Mouse (Mus musculus) MEL (cell line): ENCODE measurements around the gene Srgap3. TPM values are rescaled to one million over a fixed set of nuclear protein-coding genes. Genes with fewer than 3 reads are reported as not detected.

ENCODE experiments used
- DNase-seq: peaks from one replicate; pipeline ENCODE4 v3.0.0; 2011; ENCODE audit warnings: low read depth, low spot score
- H3K27ac ChIP-seq: 2 replicates; pipeline ENCODE4 v1.5.1; 2012; ENCODE audit warnings: low read depth, mild to moderate bottlenecking, control low read depth, low read length, moderate library complexity; ENCODE audit not compliant: control insufficient read depth
- H3K27me3 ChIP-seq, 2 experiments: fragments of 150-350 bp in 1 of 2; sonication (generic) in 1 of 2; 2 replicates each; pipeline ENCODE4 v1.6.1; 2012; ENCODE audit warnings: low read length in 2 of 2, mild to moderate bottlenecking in 2 of 2, improper control_type of control experiment in 1 of 2, moderate library complexity in 1 of 2; ENCODE audit not compliant: insufficient read depth in 2 of 2, control insufficient read depth in 1 of 2
- H3K36me3 ChIP-seq, 2 experiments: 2 replicates each; pipeline ENCODE4 v1.6.1; 2012 to 2014; ENCODE audit warnings: low read length in 2 of 2, improper control_type of control experiment in 1 of 2, inconsistent platforms in 1 of 2, mild to moderate bottlenecking in 1 of 2; ENCODE audit not compliant: insufficient read depth in 2 of 2, control insufficient read depth in 1 of 2
- H3K4me1 ChIP-seq, 2 experiments: fragments of 150-350 bp in 1 of 2; sonication (generic) in 1 of 2; 2 replicates each; pipeline ENCODE4 v1.6.1; 2012; ENCODE audit warnings: low read length in 2 of 2, improper control_type of control experiment in 1 of 2, mild to moderate bottlenecking in 1 of 2; ENCODE audit not compliant: insufficient read depth in 2 of 2, control insufficient read depth in 1 of 2
- H3K4me3 ChIP-seq, 2 experiments: fragments of 150-350 bp in 1 of 2; sonication (generic) in 1 of 2; 2 replicates each; pipeline ENCODE4 v1.5.1; 2012; ENCODE audit warnings: low read depth in 2 of 2, low read length in 2 of 2, mild to moderate bottlenecking in 2 of 2, moderate library complexity in 2 of 2, control low read depth in 1 of 2, improper control_type of control experiment in 1 of 2; ENCODE audit not compliant: control insufficient read depth in 1 of 2, insufficient read depth in 1 of 2
- H3K79me2 ChIP-seq: 2 replicates; pipeline ENCODE4 v1.6.1; 2012; ENCODE audit warnings: mild to moderate bottlenecking, low read length, moderate library complexity; ENCODE audit not compliant: control insufficient read depth, poor library complexity, insufficient read depth
- H3K9ac ChIP-seq: 2 replicates; pipeline ENCODE4 v1.6.1; 2012; ENCODE audit warnings: low read depth, mild to moderate bottlenecking, control low read depth, low read length, moderate library complexity; ENCODE audit not compliant: control insufficient read depth, poor library complexity, severe bottlenecking
- H3K9me3 ChIP-seq: fragments of 150-350 bp; sonication (generic); replicated peaks from 2 replicates; pipeline ENCODE4 v1.6.1; 2012; ENCODE audit warnings: mild to moderate bottlenecking, low read length, improper control_type of control experiment, moderate library complexity; ENCODE audit not compliant: insufficient read depth
- BHLHE40 ChIP-seq: IDR thresholded peaks from 2 replicates; pipeline ENCODE4 v1.6.1; 2012; ENCODE audit warnings: low read depth, mild to moderate bottlenecking, inconsistent platforms, low read length, improper control_type of control experiment, borderline replicate concordance
- CHD1 ChIP-seq: IDR thresholded peaks from 2 replicates; pipeline ENCODE4 v1.6.1; 2012; ENCODE audit warnings: low read depth, mild to moderate bottlenecking, inconsistent platforms, low read length, improper control_type of control experiment
- CHD2 ChIP-seq: IDR thresholded peaks from 2 replicates; pipeline ENCODE4 v1.6.1; 2011; ENCODE audit warnings: low read length, improper control_type of control experiment
- CTCF ChIP-seq, 3 experiments: IDR thresholded peaks in 2 of 3; conservative IDR thresholded peaks in 1 of 3; 2 replicates each; pipeline ENCODE4 v1.5.1; 2011 to 2012; ENCODE audit warnings: low read length in 3 of 3, low read depth in 2 of 3, mild to moderate bottlenecking in 2 of 3, improper control_type of control experiment in 1 of 3, inconsistent platforms in 1 of 3, mixed read lengths in 1 of 3, moderate library complexity in 1 of 3; ENCODE audit not compliant: control insufficient read depth in 1 of 3, insufficient read depth in 1 of 3, poor library complexity in 1 of 3, severe bottlenecking in 1 of 3
- EP300 ChIP-seq, 2 experiments: IDR thresholded peaks; 2 replicates each; pipeline ENCODE4 v1.6.1; 2011; ENCODE audit warnings: improper control_type of control experiment in 2 of 2, low read length in 2 of 2, low read depth in 1 of 2, mild to moderate bottlenecking in 1 of 2
- ETS1 ChIP-seq: IDR thresholded peaks from 2 replicates; pipeline ENCODE4 v1.6.1; 2012; ENCODE audit warnings: low read depth, mild to moderate bottlenecking, inconsistent platforms, low read length, improper control_type of control experiment, moderate library complexity
- GABPA ChIP-seq: IDR thresholded peaks from 2 replicates; pipeline ENCODE4 v1.6.1; 2012; ENCODE audit warnings: low read depth, mild to moderate bottlenecking, inconsistent platforms, low read length, improper control_type of control experiment, moderate library complexity
- HCFC1 ChIP-seq: IDR thresholded peaks from 2 replicates; pipeline ENCODE4 v1.6.1; 2012; ENCODE audit warnings: low read depth, mild to moderate bottlenecking, inconsistent platforms, low read length, improper control_type of control experiment, moderate library complexity
- MAZ ChIP-seq: IDR thresholded peaks from 2 replicates; pipeline ENCODE4 v1.6.1; 2012; ENCODE audit warnings: low read depth, mild to moderate bottlenecking, inconsistent platforms, low read length, improper control_type of control experiment
- MEF2A ChIP-seq: IDR thresholded peaks from 2 replicates; pipeline ENCODE4 v1.6.1; 2014; ENCODE audit warnings: low read depth, mild to moderate bottlenecking, inconsistent platforms, low read length, improper control_type of control experiment; ENCODE audit not compliant: poor library complexity, insufficient replicate concordance, severe bottlenecking; ENCODE audit errors: extremely low read depth
- NELFE ChIP-seq: IDR thresholded peaks from 2 replicates; pipeline ENCODE4 v1.6.1; 2011; ENCODE audit warnings: low read depth, low read length, improper control_type of control experiment
- NRF1 ChIP-seq: IDR thresholded peaks from 2 replicates; pipeline ENCODE4 v1.6.1; 2014; ENCODE audit warnings: low read depth, mild to moderate bottlenecking, inconsistent platforms, low read length, improper control_type of control experiment, moderate library complexity; ENCODE audit not compliant: poor library complexity, insufficient read depth, severe bottlenecking
- POLR2A ChIP-seq, 2 experiments: IDR thresholded peaks; 2 replicates each; pipeline ENCODE4 v1.6.1; 2011 to 2012; ENCODE audit warnings: low read length in 2 of 2, mild to moderate bottlenecking in 2 of 2, control low read depth in 1 of 2, improper control_type of control experiment in 1 of 2, low read depth in 1 of 2, moderate library complexity in 1 of 2; ENCODE audit not compliant: control insufficient read depth in 1 of 2, insufficient read depth in 1 of 2, poor library complexity in 1 of 2
- SIN3A ChIP-seq: IDR thresholded peaks from 2 replicates; pipeline ENCODE4 v1.6.1; 2012; ENCODE audit warnings: low read length, improper control_type of control experiment, inconsistent platforms
- SMC3 ChIP-seq: IDR thresholded peaks from 2 replicates; pipeline ENCODE4 v1.6.1; 2011; ENCODE audit warnings: low read depth, low read length, improper control_type of control experiment
- UBTF ChIP-seq: IDR thresholded peaks from 2 replicates; pipeline ENCODE4 v1.6.1; 2012; ENCODE audit warnings: low read depth, mild to moderate bottlenecking, inconsistent platforms, low read length, improper control_type of control experiment, moderate library complexity, borderline replicate concordance; ENCODE audit not compliant: insufficient read depth
- polyA plus RNA-seq, 2 experiments: library from polyadenylated mRNA; stranded (reverse) in 1 of 2; unstranded in 1 of 2; fragments of >175 nt in 1 of 2; fragments of >200 nt in 1 of 2; gene quantifications; 2 replicates each; pipeline versions ENCODE4 v1.2.1 to v1.2.4; 2012; ENCODE audit warnings: low replicate concordance in 2 of 2, low read depth in 1 of 2; ENCODE audit not compliant: insufficient read length in 2 of 2, insufficient read depth in 1 of 2, missing spikeins in 1 of 2
- total RNA-seq: library from RNA; depleted of rRNA; stranded (reverse); fragments of 300-350 nt; gene quantifications from 2 replicates; pipeline ENCODE4 v1.2.3, GENCODE M21; 2012

The Srgap3 gene
- total and polyA plus RNA-seq, 3 experiments: 0.31 to 0.75 TPM; not detected in 1

DNA sequence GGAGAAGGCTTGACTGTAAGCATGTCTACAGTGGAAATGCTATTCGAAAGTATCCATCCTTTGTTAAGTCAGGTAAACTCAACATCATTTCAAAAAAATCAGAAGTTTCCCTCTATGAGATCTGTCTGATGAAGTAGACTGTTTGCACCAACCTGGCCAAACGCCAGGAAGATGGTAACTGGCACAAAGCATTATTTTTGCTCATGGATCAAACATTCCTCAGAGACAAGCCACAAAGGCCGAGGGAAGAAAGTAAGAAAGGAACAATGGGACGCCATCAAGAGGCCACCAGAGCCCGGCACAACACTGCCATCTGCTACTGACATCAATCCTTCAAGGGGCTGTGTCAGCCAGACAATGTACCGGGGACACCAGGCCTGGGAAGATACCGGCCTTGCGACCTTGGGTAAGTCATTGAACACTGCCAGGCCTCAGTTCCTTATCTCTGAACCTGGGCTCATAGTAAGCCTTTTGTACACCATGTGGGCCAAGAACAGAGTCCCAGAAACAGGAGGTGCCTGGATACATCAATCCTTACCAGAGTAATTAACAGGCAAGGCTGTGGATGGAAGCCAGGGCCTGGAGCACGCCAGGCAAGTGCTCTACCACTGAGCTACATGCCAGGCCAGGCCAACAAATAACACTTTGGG, 3.3 kb downstream of the Srgap3 start:
- H3K4me3 ChIP-seq: no peak overlapping the region
- no peaks in the 10 kb centered on the region for H3K27me3 ChIP-seq
- H3K27ac ChIP-seq: no peak overlapping the region
- no peak overlapping the region for H3K9ac ChIP-seq
- H3K4me1 ChIP-seq: peaks cover 0 to 4% of the 10 kb centered on the region in 2 experiments; a peak in 1 of 4 replicates
- peaks cover 0 to 2% of the 10 kb centered on the region in 2 experiments; a peak in 2 of 4 replicates for H3K36me3 ChIP-seq
- no peaks in the 10 kb centered on the region for H3K9me3 ChIP-seq
- no peaks in the 10 kb centered on the region for H3K79me2 ChIP-seq
- TF ChIP-seq UBTF (no peak), POLR2A (IDR thresholded peaks at IDR 0.05; ENCODE audit: control insufficient read depth in 1 of 2, insufficient read depth in 1 of 2, low read depth in 1 of 2, low read length in 2 of 2, poor library complexity in 1 of 2) (no peak), HCFC1 (no peak), GABPA (no peak), NRF1 (no peak), CTCF (IDR thresholded peaks at IDR 0.05 in 2 of 3, conservative IDR thresholded peaks at IDR 0.05 in 1 of 3; ENCODE audit: control insufficient read depth in 1 of 3, insufficient read depth in 1 of 3, low read depth in 2 of 3, low read length in 3 of 3, poor library complexity in 1 of 3, severe bottlenecking in 1 of 3) (no peak), CHD1 (no peak), NELFE (no peak), BHLHE40 (no peak), SIN3A (no peak), MEF2A (no peak), ETS1 (no peak), EP300 (IDR thresholded peaks at IDR 0.05; ENCODE audit: low read depth in 1 of 2, low read length in 2 of 2) (no peak)
- TF ChIP-seq, all 39 proteins: peak for 0
- no peak for DNase-seq

DNA sequence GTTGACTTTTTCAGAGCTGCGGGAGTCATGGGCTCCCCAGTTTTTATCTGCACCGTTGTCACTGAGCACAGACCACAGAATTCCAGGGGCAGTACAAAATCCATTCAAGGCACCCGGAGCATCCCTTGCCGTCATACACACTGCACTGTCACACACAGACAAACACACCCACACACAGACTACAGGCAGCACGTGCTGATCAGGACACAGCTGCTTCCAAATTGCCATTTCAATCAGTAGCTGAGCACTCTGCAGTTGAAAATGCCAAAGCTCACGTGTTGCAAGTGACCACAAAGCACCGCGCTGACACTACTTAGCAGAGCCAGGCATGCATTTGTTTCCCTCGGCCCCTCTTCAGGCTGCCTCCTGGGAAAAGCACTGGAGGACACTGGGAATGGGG, 7.8 kb downstream of the Srgap3 start:
- H3K27me3 ChIP-seq: no peaks in the 10 kb centered on the region
- no peak overlapping the region for H3K4me3 ChIP-seq
- no peak overlapping the region for H3K9ac ChIP-seq
- no peak for TF ChIP-seq CTCF (IDR thresholded peaks at IDR 0.05 in 2 of 3, conservative IDR thresholded peaks at IDR 0.05 in 1 of 3; ENCODE audit: control insufficient read depth in 1 of 3, insufficient read depth in 1 of 3, low read depth in 2 of 3, low read length in 3 of 3, poor library complexity in 1 of 3, severe bottlenecking in 1 of 3)
- no peak for TF ChIP-seq NRF1
- no peak for TF ChIP-seq SMC3
- TF ChIP-seq MAZ: no peak
- no peak for TF ChIP-seq POLR2A (IDR thresholded peaks at IDR 0.05; ENCODE audit: control insufficient read depth in 1 of 2, insufficient read depth in 1 of 2, low read depth in 1 of 2, low read length in 2 of 2, poor library complexity in 1 of 2)
- TF ChIP-seq CHD2: no peak
- no peak for TF ChIP-seq NELFE
- TF ChIP-seq, all 39 proteins: peak for 0
- no peak overlapping the region for H3K27ac ChIP-seq
- no peaks in the 10 kb centered on the region for H3K79me2 ChIP-seq
- H3K9me3 ChIP-seq: no peaks in the 10 kb centered on the region
- no peak for DNase-seq
- H3K36me3 ChIP-seq: no peaks in the 10 kb centered on the region
- H3K4me1 ChIP-seq: no peaks in the 10 kb centered on the region
